In the genomic region with DNA sequence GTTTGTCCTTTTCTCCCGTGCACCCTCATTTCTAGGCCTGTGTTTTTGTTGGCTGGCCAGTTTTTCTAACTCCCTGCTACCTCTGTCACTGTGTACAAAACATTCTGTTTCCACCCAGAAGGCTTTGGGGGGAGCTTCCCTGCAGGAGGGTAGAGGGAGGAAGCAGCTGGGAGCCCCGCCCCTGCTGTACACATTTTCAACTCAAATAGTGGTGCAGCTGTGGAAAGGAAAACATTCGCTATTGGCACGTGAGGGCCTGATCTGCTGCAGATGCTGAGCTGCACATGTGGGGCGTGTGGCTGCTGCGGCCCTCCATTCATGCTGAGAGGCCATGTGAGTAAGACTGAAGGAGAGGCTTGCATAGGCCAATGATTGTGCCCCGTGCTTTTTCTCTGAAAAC, we compare ENCODE assay signal across 9 mouse cellular contexts.
DNase-seq lines count a peak whose midpoint lies in the region; ATAC-seq and TF ChIP-seq lines count a peak whose summit lies in the region.
"Had no signal": no experiment of that assay in that cellular context is flagged by ENCODE, and none has a peak within 500 bp of the region (broad histone marks: within the 10 kb centered on the region; RNA-seq: fewer than 3 reads in every experiment).

No protein-coding gene starts in this region.

- H3K27me3 ChIP-seq in kidney, postnatal 0 days (ENCODE audit: insufficient read depth, low read length): no peaks in the 10 kb centered on the region
- H3K27me3 ChIP-seq in stomach, embryonic 15.5 days (replicated peaks): no peaks in the 10 kb centered on the region
- H3K27me3 ChIP-seq: heart, embryonic 13.5 days had no signal

- no peak overlapping the region for H3K9ac ChIP-seq in kidney, postnatal 0 days (ENCODE audit: low read depth, low read length)
- no peak overlapping the region for H3K9ac ChIP-seq in stomach, embryonic 15.5 days
- H3K9ac ChIP-seq: heart, embryonic 13.5 days had no signal

- no peaks in the 10 kb centered on the region for H3K9me3 ChIP-seq in kidney, postnatal 0 days (replicated peaks; ENCODE audit: low read length)
- H3K9me3 ChIP-seq in stomach, embryonic 15.5 days: no peaks in the 10 kb centered on the region
- H3K9me3 ChIP-seq: heart, embryonic 13.5 days had no signal

- no peak overlapping the region for H3K4me2 ChIP-seq in kidney, postnatal 0 days (ENCODE audit: low read length)
- H3K4me2 ChIP-seq in stomach, embryonic 15.5 days: no peak overlapping the region
- H3K4me2 ChIP-seq: heart, embryonic 13.5 days had no signal

- H3K4me3 ChIP-seq in kidney, postnatal 0 days (replicated peaks; ENCODE audit: low read depth, low read length): no peak overlapping the region
- no peak overlapping the region for H3K4me3 ChIP-seq in stomach, embryonic 15.5 days (replicated peaks)
- H3K4me3 ChIP-seq: heart, embryonic 13.5 days had no signal

- 0 out of 2 replicates have a peak, but pooled peaks have one; percentile 57 for ATAC-seq in kidney, postnatal 0 days (replicated peaks; ENCODE audit: low FRiP score, low read depth)
- ATAC-seq in stomach, embryonic 15.5 days (ENCODE audit: insufficient read depth, low FRiP score, low read depth): peak; percentile 74

- intact Hi-C loops in left cerebral cortex, postnatal 4 days (cut with DNase I): no loop called here
- intact Hi-C loops in left cerebral cortex, postnatal 36 days (cut with DNase I): no loop called here

- no peak overlapping the region for H3K27ac ChIP-seq in kidney, postnatal 0 days
- H3K27ac ChIP-seq in stomach, embryonic 15.5 days: peak overlapping the region; percentile 24
- H3K27ac ChIP-seq: heart, embryonic 13.5 days had no signal

- H3K36me3 ChIP-seq in kidney, postnatal 0 days (ENCODE audit: insufficient read depth, low read length): no peaks in the 10 kb centered on the region
- H3K36me3 ChIP-seq in stomach, embryonic 15.5 days: no peaks in the 10 kb centered on the region
- H3K36me3 ChIP-seq: heart, embryonic 13.5 days had no signal

- TF ChIP-seq CTCF in kidney, postnatal 0 days (IDR thresholded peaks at IDR 0.05; ENCODE audit: low read depth): no peak

- H3K4me1 ChIP-seq in kidney, postnatal 0 days (replicated peaks; ENCODE audit: insufficient read depth, low read length): no peaks in the 10 kb centered on the region
- no peaks in the 10 kb centered on the region; the same call in 1 of the 2 replicates for H3K4me1 ChIP-seq in stomach, embryonic 15.5 days
- H3K4me1 ChIP-seq: heart, embryonic 13.5 days had no signal

- peak; percentile 28 for DNase-seq in left cerebral cortex, adult 11 months (ENCODE audit: low spot score)
- no peak for DNase-seq in left cerebral cortex, postnatal 4 days
- peak; percentile 69 for DNase-seq in gastrocnemius, postnatal 25 days
- peak; percentile 64 for DNase-seq in kidney, postnatal 0 days (ENCODE audit: low spot score)
- no peak for DNase-seq in left cerebral cortex, postnatal 36 days (ENCODE audit: low spot score in 2 of 2)
- DNase-seq in adrenal gland, postnatal 10 days: no peak
- no peak for DNase-seq in cerebellum, postnatal 36 days

- WGBS in kidney, postnatal 0 days: 48% methylated on average over 7 of the region's 7 CpGs
- 34% methylated on average over 7 of the region's 7 CpGs for WGBS in stomach, embryonic 15.5 days

Comparison
In these comparisons a context has a peak if more than half of its experiments do, and no peak if none do; other contexts are left out.
1. DNase-seq: peak in left cerebral cortex, adult 11 months (single experiment), gastrocnemius, postnatal 25 days (single experiment) and kidney, postnatal 0 days (single experiment); none in left cerebral cortex, postnatal 4 days (single experiment), left cerebral cortex, postnatal 36 days (0 of 2), adrenal gland, postnatal 10 days (single experiment) and cerebellum, postnatal 36 days (0 of 2).